Mouse (Mus musculus) lung, postnatal 0 days (tissue): ENCODE measurements at regions not wholly inside any gene's neighbourhood (a gene's known extent, or its start where the extent isn't known, plus 50 kb on each side); places are given as distances from the start of the nearest gene placed in this dataset.

ENCODE experiments used
- CTCF ChIP-seq: IDR thresholded peaks from 2 replicates; pipeline ENCODE4 v1.5.1; 2016; ENCODE audit warnings: antibody characterized with exemption, mild to moderate bottlenecking
- EP300 ChIP-seq: IDR thresholded peaks from 2 replicates; pipeline ENCODE4 v1.6.1; 2016; ENCODE audit warnings: antibody characterized with exemption, mild to moderate bottlenecking, control low read depth

DNA sequence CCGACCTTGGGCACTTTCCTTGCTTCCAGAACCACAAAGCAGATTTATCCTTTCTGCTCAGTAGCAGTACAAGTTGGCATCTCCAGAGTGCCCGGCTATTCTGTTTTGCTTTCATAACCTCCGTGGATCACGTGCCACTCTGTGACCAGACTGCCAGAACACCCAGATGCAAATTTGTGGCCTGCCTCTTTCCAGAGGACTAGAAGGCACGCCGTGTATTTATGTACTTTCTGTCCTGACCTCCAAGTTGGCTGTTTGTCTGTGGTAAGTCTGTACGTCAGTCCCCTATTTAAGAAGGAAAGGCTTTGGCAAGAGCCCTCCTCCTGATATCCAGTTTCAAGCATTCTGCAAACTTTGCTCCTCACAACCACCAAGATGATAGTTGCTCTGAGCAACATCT, 319.6 kb upstream of the Dynlrb2 start:
- TF ChIP-seq CTCF (no peak), EP300 (no peak)
